Mouse (Mus musculus): Measurements from ENCODE around the gene Hdac4. TPM values are rescaled to one million over a fixed set of nuclear protein-coding genes. Genes with fewer than 3 reads are reported as not detected.

Gene Hdac4
- polyA plus RNA-seq, 1 experiment from 2014 or later, result 24.1 TPM

- WGBS, result 67% methylated on average over 8 of the region's 8 CpGs
- no peaks in the 10 kb centered on the region for H3K27me3 ChIP-seq (replicated peaks; ENCODE audit: control insufficient read depth, insufficient read depth, low read length)
- H3K36me3 ChIP-seq (ENCODE audit: control insufficient read depth, insufficient read depth, low read length), result no peaks in the 10 kb centered on the region
- no peak overlapping the region for H3K4me3 ChIP-seq (ENCODE audit: low read depth, low read length)
- no peak for DNase-seq (ENCODE audit: low spot score)
- no peak overlapping the region for H3K27ac ChIP-seq (replicated peaks; ENCODE audit: low read depth, low read length)
- H3K4me1 ChIP-seq (ENCODE audit: control insufficient read depth, insufficient read depth, low read length), result peaks cover 5% of the 10 kb centered on the region
- no peak overlapping the region for H3K9ac ChIP-seq (ENCODE audit: low read depth, low read length)
- peaks cover 13% of the 10 kb centered on the region; the same call in 1 of the 2 replicates for H3K9me3 ChIP-seq (ENCODE audit: control insufficient read depth, low read length)
- H3K4me2 ChIP-seq (ENCODE audit: low read depth, low read length), result no peak overlapping the region
- no peak for ATAC-seq (ENCODE audit: low read depth)
Measured at GRCm38 (mm10) chr1:91880899-91881298, 314.6 kb downstream of the Hdac4 start.

DNA sequence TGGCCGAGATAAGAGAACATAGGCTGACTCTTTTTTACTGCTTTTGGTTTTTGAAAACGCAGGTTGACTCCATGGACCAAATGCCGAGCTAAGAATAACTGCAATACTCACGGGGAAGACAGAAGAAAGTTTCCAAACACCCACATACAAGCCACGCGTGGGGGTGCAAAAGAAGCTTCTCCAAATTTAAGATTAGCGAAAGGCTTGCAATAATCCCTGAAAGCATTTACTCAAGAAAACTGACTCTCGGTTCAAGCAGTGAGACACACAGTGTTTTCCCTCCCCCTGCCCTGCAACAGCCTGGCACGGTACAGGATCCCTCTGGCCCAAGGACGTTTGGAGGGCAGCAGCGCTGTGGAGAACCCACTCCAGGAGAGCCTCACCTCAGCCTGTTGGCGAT, 315.3 kb downstream of the Hdac4 start:
- no peak overlapping the region for H3K4me3 ChIP-seq (ENCODE audit: low read depth, low read length)
- no peaks in the 10 kb centered on the region for H3K27me3 ChIP-seq (replicated peaks; ENCODE audit: control insufficient read depth, insufficient read depth, low read length)
- H3K27ac ChIP-seq (replicated peaks; ENCODE audit: low read depth, low read length), result no peak overlapping the region
- no peak for ATAC-seq (ENCODE audit: low read depth)
- no peak overlapping the region for H3K4me2 ChIP-seq (ENCODE audit: low read depth, low read length)
- WGBS, result 88% methylated on average over 12 of the region's 12 CpGs
- H3K4me1 ChIP-seq (ENCODE audit: control insufficient read depth, insufficient read depth, low read length), result peaks cover 5% of the 10 kb centered on the region
- H3K36me3 ChIP-seq (ENCODE audit: control insufficient read depth, insufficient read depth, low read length), result no peaks in the 10 kb centered on the region
- H3K9ac ChIP-seq (ENCODE audit: low read depth, low read length), result no peak overlapping the region
- peaks cover 13% of the 10 kb centered on the region; the same call in 1 of the 2 replicates for H3K9me3 ChIP-seq (ENCODE audit: control insufficient read depth, low read length)
- DNase-seq (ENCODE audit: low spot score), result no peak
